Mouse (Mus musculus) midbrain, embryonic 13.5 days (tissue): ENCODE measurements around the gene Cdkal1. TPM values are rescaled to one million over a fixed set of nuclear protein-coding genes. Genes with fewer than 3 reads are reported as not detected.
A peak's percentile ranks its signal among the peaks of the same experiment; 100 is the strongest.

Experiments used
- ATAC-seq: fragments of 200-750 bp; cut with Nextera tagmentation; 2 replicates; pipeline ENCODE4 v1.8.0; 2017; ENCODE audit warnings: mild to moderate bottlenecking, moderate TSS enrichment, moderate library complexity
- H3K27ac ChIP-seq: fragments of 300-500 bp; sonication (generic); 2 replicates; pipeline ENCODE4 v1.5.1; 2015; ENCODE audit warnings: inconsistent platforms, mild to moderate bottlenecking, moderate library complexity
- H3K27me3 ChIP-seq: fragments of 300-500 bp; sonication (generic); 2 replicates; pipeline ENCODE4 v1.6.1; 2015; ENCODE audit warnings: mild to moderate bottlenecking, inconsistent platforms
- H3K36me3 ChIP-seq: fragments of 300-500 bp; sonication (generic); 2 replicates; pipeline ENCODE4 v1.6.1; 2015; ENCODE audit warnings: mild to moderate bottlenecking, inconsistent platforms
- H3K4me1 ChIP-seq: fragments of 300-500 bp; sonication (generic); replicated peaks from 2 replicates; pipeline ENCODE4 v1.6.1; 2015; ENCODE audit warnings: inconsistent platforms
- H3K4me2 ChIP-seq: fragments of 300-500 bp; sonication (generic); replicated peaks from 2 replicates; pipeline ENCODE4 v1.6.1; 2015; ENCODE audit warnings: moderate library complexity, mild to moderate bottlenecking, inconsistent platforms
- H3K4me3 ChIP-seq: fragments of 300-500 bp; sonication (generic); replicated peaks from 2 replicates; pipeline ENCODE4 v1.5.1; 2015; ENCODE audit warnings: mild to moderate bottlenecking, inconsistent platforms
- H3K9ac ChIP-seq: fragments of 300-500 bp; sonication (generic); replicated peaks from 2 replicates; pipeline ENCODE4 v1.6.1; 2015; ENCODE audit warnings: mild to moderate bottlenecking, inconsistent platforms
- H3K9me3 ChIP-seq: fragments of 300-500 bp; sonication (generic); 2 replicates; pipeline ENCODE4 v1.6.1; 2016; ENCODE audit warnings: mild to moderate bottlenecking, inconsistent platforms
- WGBS: fragments of 180-500 bp; shearing (Covaris S2); methylation state at CpG from one replicate; pipeline ENCODE4 v1.1.7; 2015; 5-methylcytosine and 5-hydroxymethylcytosine counted together
- polyA plus RNA-seq: library from polyadenylated mRNA; unstranded; fragments of >200 nt; fragmentation: Nextera tagmentation; extraction: Ambion mirVana; gene quantifications from 2 replicates; pipeline ENCODE4 v1.2.1, GENCODE M21; 2015

Cdkal1 gene
- polyA plus RNA-seq, 1 experiment from 2014 or later: 21.8 TPM

DNA sequence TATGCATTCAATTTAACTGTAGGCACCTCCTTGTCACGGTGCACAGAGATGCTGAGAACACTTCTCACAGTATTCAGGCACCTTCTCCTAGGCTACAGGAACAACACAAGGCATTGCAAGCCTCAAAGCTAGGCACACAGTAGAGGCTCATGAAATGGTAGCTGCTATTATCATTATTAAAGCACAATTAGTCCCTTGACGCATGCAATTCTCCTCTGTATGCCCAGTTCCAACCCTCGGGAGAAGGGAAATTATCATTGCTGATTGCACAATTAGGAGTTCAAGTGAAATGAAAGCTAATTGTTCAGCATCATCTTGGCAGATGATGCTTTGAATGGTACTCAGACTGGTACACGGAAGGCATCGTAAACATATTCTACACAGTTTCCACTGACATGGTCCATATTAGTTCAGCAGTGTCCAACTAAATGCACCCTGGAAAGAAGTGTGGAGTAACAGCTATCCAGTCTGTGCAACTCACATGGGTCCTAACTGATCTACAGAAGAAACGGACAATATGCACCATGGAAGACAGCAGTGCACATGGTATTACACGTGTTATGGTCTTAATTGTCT, 506.0 kb downstream of the Cdkal1 start:
- no peak overlapping the region for H3K27ac ChIP-seq
- H3K9me3 ChIP-seq: 0 out of 2 replicates have a peak, but pooled peaks cover 4% of the 10 kb centered on the region
- WGBS: 83% methylated on average over 7 of the region's 7 CpGs

DNA sequence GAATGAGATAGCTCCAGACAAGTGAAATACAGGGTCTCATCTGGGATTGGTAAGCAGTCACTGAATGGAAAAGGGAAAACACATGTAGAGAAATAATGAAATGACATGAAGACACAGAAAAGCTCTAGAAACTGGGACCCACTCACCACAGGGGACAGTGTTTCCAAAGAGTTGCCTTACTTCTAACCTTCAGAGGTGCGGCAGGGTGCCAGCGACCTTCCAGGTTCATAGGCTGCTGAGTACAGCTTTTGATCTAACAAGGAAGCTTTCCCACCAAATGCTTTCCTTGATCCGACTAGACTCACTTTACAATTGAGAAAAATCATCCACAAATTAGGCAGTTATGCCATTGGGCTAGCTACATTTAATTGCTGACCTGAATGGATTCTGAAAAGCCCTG, 507.1 kb downstream of the Cdkal1 start:
- 91% methylated on average over 3 of the region's 3 CpGs for whole genome bisulfite sequencing
- 0 out of 2 replicates have a peak, but pooled peaks cover 4% of the 10 kb centered on the region for H3K9me3 ChIP-seq
- ATAC-seq: no peak
- H3K27me3 ChIP-seq: no peaks in the 10 kb centered on the region
- H3K9ac ChIP-seq: no peak overlapping the region
- peaks cover 10% of the 10 kb centered on the region for H3K36me3 ChIP-seq
- no peak overlapping the region for H3K4me3 ChIP-seq
- no peak overlapping the region for H3K27ac ChIP-seq
- peaks cover 8% of the 10 kb centered on the region; the same call in 1 of the 2 replicates for H3K4me1 ChIP-seq
- H3K4me2 ChIP-seq: no peak overlapping the region

More for the DNA sequence above, 506.0 kb downstream of the Cdkal1 start:
- ATAC-seq: no peak
- H3K36me3 ChIP-seq: peaks cover 10% of the 10 kb centered on the region
- no peak overlapping the region for H3K9ac ChIP-seq
- peaks cover 8% of the 10 kb centered on the region; the same call in 1 of the 2 replicates for H3K4me1 ChIP-seq
- no peaks in the 10 kb centered on the region for H3K27me3 ChIP-seq
- no peak overlapping the region for H3K4me2 ChIP-seq
- no peak overlapping the region for H3K4me3 ChIP-seq

DNA sequence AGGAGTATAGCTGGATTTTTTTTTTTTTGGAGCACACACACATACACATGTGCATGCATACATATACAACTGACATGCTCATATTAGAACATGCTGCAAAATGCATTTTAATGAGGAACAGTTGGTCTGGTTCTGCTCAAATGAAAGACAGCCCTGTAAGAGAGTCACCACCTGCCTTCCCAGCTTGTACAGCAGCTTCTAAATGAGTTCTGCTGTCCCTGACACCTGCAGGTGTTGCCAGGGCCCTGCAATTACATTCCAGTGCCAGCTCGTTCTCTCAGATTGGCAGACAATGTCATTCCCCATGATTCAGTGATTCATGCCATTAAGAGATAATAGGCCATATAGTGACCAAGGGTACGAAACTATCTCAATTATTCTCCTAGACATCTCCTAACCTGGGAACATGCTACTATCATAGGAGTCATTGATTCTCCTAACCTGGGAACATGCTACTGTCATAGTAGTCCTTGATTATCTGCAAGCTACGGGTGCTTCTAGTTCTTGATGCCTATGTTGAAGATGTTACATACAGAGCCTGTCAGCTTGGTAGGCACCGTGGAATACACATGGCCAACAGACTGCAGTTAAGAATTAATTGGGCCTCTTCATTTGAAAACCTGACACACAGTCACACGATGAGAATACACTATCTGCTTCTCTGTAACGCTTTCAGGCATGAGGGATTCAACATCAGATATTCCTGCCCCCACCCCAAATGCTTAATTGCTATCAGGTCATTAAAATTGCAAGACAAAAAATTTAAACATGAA, 522.6 kb downstream of the Cdkal1 start:
- H3K9me3 ChIP-seq: 0 out of 2 replicates have a peak, but pooled peaks cover 2% of the 10 kb centered on the region
- no peak overlapping the region for H3K4me2 ChIP-seq
- WGBS: 88% methylated on average over 6 of the region's 6 CpGs
- no peaks in the 10 kb centered on the region for H3K36me3 ChIP-seq
- no peak overlapping the region for H3K4me3 ChIP-seq
- H3K27ac ChIP-seq: 0 out of 2 replicates have a peak overlapping the region, but pooled peaks have one; percentile 9
- H3K4me1 ChIP-seq: no peaks in the 10 kb centered on the region
- H3K9ac ChIP-seq: no peak overlapping the region
- no peak for ATAC-seq
- no peaks in the 10 kb centered on the region for H3K27me3 ChIP-seq

DNA sequence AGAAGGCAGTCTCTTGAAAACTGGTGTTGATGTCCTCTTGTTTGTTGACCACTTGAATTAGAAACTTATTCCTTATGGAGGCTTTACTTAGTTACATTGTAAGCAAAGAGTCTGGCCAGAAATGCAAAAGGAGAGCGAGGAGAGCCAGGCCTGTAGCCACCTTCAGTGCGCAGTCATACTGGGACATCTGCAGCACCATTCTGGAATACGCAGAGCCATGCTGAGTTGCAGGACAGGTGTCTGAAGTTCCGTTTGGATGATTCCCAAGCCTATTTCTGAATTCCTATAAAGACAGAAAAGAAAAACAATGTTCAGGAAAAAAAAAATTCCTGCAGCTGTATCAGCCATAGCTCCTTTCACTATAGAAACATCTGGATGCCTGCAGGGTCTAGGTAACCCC, 529.5 kb downstream of the Cdkal1 start:
- no peaks in the 10 kb centered on the region for H3K9me3 ChIP-seq
- H3K4me2 ChIP-seq: no peak overlapping the region
- no peak for ATAC-seq
- peaks cover 6% of the 10 kb centered on the region; the same call in 1 of the 2 replicates for H3K4me1 ChIP-seq
- 88% methylated on average over 4 of the region's 4 CpGs for WGBS
- H3K4me3 ChIP-seq: no peak overlapping the region
- no peaks in the 10 kb centered on the region for H3K27me3 ChIP-seq
- no peak overlapping the region for H3K27ac ChIP-seq
- H3K36me3 ChIP-seq: no peaks in the 10 kb centered on the region
- H3K9ac ChIP-seq: no peak overlapping the region

DNA sequence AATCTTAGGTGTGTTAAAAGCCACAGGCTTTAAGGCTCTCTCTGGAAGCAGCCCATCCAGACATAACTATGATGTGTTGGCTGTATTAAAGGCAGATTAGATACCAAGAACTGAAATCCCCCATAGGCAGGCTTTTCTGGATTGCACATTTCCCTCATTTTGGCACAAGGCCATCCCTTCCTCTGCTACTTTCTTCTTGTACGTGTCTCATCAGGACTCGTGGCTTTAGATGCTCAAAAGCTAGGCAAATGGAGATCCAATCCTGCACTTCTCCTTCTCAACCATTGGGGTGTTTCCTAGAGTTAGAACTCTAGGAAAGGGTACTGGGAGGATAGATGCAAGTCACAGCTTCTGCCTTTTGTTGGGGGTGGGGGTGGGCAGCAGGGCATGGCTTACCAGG, 535.1 kb downstream of the Cdkal1 start:
- no peak overlapping the region for H3K9ac ChIP-seq
- H3K9me3 ChIP-seq: no peaks in the 10 kb centered on the region
- H3K4me1 ChIP-seq: 0 out of 2 replicates have a peak, but pooled peaks cover 3% of the 10 kb centered on the region
- no peak for ATAC-seq
- no peaks in the 10 kb centered on the region for H3K27me3 ChIP-seq
- WGBS: 59% methylated on average over 2 of the region's 2 CpGs
- H3K4me2 ChIP-seq: no peak overlapping the region
- H3K27ac ChIP-seq: no peak overlapping the region
- no peak overlapping the region for H3K4me3 ChIP-seq
- H3K36me3 ChIP-seq: no peaks in the 10 kb centered on the region

DNA sequence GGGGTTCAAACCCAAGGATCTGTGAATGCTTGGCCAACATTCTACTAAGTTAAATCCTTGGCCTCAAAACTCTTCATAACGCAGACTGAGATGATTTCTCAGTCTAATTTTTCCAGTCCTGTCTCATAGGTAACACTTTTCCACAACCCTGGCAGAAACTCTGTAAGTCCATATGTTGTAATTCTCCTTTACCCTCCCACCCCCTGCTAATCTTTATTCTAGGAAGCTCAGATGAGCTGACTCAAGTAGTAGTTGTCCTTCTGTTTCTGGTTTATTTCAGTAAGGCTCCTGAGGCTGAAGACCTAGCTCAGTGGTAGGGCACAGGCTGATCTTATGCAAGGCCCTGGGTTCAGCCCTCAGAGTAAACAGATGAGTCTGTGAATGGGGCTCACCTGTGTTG, 537.8 kb downstream of the Cdkal1 start:
- peaks cover 9% of the 10 kb centered on the region; the same call in 1 of the 2 replicates for H3K4me1 ChIP-seq
- no peaks in the 10 kb centered on the region for H3K9me3 ChIP-seq
- H3K9ac ChIP-seq: no peak overlapping the region
- H3K4me2 ChIP-seq: no peak overlapping the region
- H3K27ac ChIP-seq: no peak overlapping the region
- H3K27me3 ChIP-seq: no peaks in the 10 kb centered on the region
- WGBS: 89% methylated on average over 1 of the region's 1 CpGs
- H3K4me3 ChIP-seq: no peak overlapping the region
- no peak for ATAC-seq
- no peaks in the 10 kb centered on the region for H3K36me3 ChIP-seq

DNA sequence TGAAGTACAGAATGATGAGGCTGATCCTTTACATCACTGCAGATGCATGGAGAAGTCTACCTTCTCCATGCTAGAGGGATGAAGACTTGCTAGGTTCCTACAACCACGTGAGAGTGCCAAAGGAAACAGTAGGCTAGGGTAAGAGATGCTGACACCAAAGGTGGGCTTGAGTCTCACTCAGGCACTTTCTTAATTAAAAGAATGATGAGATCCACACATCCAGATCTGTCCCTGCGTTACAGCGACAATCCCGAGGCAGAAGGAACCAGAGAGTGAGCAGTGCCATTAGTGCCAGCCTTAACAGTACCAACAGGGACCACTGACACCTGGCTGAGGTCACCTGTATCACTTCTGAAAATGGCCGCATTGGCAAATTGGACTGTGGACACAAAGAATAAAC, 539.2 kb downstream of the Cdkal1 start:
- no peak overlapping the region for H3K4me2 ChIP-seq
- H3K4me3 ChIP-seq: no peak overlapping the region
- H3K36me3 ChIP-seq: no peaks in the 10 kb centered on the region
- no peak for ATAC-seq
- WGBS: 95% methylated on average over 5 of the region's 5 CpGs
- no peak overlapping the region for H3K27ac ChIP-seq
- no peaks in the 10 kb centered on the region for H3K27me3 ChIP-seq
- no peak overlapping the region for H3K9ac ChIP-seq
- no peaks in the 10 kb centered on the region for H3K9me3 ChIP-seq
- H3K4me1 ChIP-seq: peaks cover 15% of the 10 kb centered on the region

DNA sequence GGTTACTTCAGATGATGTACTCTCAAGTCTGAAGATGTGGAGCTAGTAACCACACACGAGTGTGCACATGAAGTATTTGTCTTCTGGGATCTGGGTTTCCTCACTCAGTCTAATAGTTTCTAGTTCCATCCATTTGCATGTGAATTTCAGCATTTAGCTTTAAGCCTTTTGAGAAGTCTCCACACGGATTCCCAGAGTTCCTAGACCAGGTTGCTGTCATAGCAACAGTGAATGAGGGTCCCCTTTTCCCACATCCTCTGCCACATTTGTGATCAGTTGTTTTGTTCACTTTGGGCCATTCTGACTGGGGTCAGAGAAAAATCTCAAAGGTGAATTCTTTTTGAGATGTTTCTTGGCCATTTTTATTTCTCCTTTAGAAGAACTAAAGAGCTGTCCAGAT, 543.4 kb downstream of the Cdkal1 start:
- no peak overlapping the region for H3K4me3 ChIP-seq
- H3K27me3 ChIP-seq: no peaks in the 10 kb centered on the region
- WGBS: 9% methylated on average over 2 of the region's 2 CpGs
- no peak overlapping the region for H3K9ac ChIP-seq
- 0 out of 2 replicates have a peak, but pooled peaks have one; percentile 24 for ATAC-seq
- no peak overlapping the region for H3K27ac ChIP-seq
- H3K36me3 ChIP-seq: no peaks in the 10 kb centered on the region
- H3K4me2 ChIP-seq: no peak overlapping the region
- H3K4me1 ChIP-seq: peaks cover 27% of the 10 kb centered on the region
- H3K9me3 ChIP-seq: no peaks in the 10 kb centered on the region

DNA sequence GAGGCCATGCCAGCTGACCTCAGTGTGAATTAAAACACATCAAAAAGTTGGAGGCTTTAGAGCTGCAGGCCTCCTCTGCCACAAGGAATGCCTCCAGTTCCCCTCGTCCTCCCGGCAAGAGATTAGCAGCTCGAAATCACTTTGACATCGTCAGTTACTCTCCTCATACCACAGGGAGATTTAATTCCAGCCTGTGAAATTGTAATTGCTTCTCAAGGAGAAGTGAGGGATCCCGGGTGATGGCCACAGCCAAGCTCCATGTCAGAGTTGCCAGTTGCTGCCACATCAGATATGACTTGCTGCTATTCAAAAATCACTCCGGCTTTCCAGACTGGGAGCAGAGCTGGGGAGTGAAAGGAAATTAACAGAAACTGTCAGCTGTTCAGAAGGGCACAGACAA, 548.1 kb downstream of the Cdkal1 start:
- H3K27ac ChIP-seq: peak overlapping the region; percentile 41; the same call in 1 of the 2 replicates
- no peak overlapping the region for H3K9ac ChIP-seq
- no peaks in the 10 kb centered on the region for H3K9me3 ChIP-seq
- H3K4me3 ChIP-seq: no peak overlapping the region
- H3K4me1 ChIP-seq: peaks cover 21% of the 10 kb centered on the region
- H3K27me3 ChIP-seq: no peaks in the 10 kb centered on the region
- WGBS: 12% methylated on average over 6 of the region's 6 CpGs
- ATAC-seq: peak; percentile 51; the same call in 1 of the 2 replicates
- no peak overlapping the region for H3K4me2 ChIP-seq
- H3K36me3 ChIP-seq: no peaks in the 10 kb centered on the region

DNA sequence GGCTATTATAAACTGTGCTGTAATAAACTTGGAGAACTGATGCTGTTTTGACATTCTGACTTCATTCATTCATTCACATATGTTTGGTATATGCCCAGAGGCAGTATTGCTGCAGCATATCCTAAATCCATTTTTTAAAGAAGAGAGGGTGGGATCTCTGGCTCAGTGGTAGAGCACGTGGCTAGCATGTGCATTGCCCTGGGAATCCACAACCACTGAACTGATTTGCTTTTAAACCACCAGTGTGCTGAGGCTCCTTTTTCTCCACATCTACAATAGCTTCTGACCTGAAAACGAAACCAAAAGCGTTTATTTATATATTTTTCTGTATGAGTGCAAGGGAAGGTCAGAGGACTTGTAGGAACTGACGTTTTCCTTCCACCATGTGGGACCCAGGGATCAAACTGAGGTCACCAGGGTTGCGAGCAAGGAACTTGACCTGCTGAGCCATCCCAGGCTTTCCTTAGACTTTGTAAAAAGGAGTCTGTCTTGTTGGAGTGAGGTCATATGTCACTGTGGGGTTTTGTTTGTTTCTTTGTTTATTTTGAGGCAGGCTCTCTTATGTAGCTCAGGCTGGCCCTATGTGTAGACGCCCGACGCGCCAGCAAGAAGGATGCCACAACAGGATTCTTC, 562.8 kb downstream of the Cdkal1 start:
- ATAC-seq: no peak
- Histone ChIP-seq H3K9ac (no peak overlapping the region), H3K4me2 (no peak overlapping the region), H3K27ac (no peak overlapping the region), H3K9me3 (no peaks in the 10 kb centered on the region), H3K4me1 (no peaks in the 10 kb centered on the region), H3K4me3 (no peak overlapping the region), H3K27me3 (no peaks in the 10 kb centered on the region), H3K36me3 (no peaks in the 10 kb centered on the region)
- WGBS: 87% methylated on average over 9 of the region's 9 CpGs

DNA sequence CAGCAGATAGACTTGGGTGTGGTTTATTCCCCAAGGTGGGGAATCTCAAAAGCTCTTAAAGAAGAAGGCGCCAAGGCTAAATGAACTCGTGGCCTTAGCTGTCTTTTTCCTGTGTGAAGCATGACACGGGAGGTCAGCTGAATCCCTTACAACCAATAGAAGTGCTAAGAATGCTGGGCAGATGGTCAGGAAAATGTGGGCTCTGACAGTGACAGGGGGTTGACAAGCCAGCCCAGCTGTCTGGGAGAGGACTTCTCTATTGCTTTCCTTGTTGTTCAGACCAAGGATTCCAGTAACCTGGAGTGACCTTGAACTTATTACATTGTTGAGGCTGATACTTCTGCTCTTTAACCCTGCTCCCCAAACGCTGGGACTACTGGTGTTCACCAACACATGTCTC, 564.9 kb downstream of the Cdkal1 start:
- Histone ChIP-seq H3K4me1 (no peaks in the 10 kb centered on the region), H3K9ac (no peak overlapping the region), H3K4me2 (no peak overlapping the region), H3K9me3 (no peaks in the 10 kb centered on the region), H3K36me3 (no peaks in the 10 kb centered on the region), H3K27ac (no peak overlapping the region), H3K4me3 (no peak overlapping the region), H3K27me3 (no peaks in the 10 kb centered on the region)
- WGBS: 69% methylated on average over 4 of the region's 4 CpGs
- ATAC-seq: no peak

DNA sequence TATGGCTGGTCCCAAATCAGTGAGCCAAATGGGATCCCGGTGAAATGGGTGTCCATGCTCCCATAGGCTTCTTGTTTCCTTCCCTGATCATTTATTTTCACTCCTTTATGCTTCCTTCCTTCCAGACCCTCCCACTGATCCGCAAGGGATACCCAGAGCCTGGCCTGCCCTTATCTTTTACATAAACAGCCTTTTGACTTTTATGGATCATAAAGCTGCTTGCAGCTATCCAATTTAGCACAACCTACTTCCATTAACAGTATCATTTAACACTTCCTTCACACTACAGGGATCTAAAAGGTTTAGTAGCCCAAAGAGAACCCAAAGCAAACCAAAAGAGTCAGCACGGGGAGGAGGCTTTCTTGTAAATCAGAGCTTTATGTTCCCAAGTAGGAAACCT, 570.4 kb downstream of the Cdkal1 start:
- H3K27me3 ChIP-seq: no peaks in the 10 kb centered on the region
- no peak overlapping the region for H3K4me3 ChIP-seq
- H3K4me2 ChIP-seq: no peak overlapping the region
- no peak overlapping the region for H3K27ac ChIP-seq
- no peaks in the 10 kb centered on the region for H3K9me3 ChIP-seq
- whole genome bisulfite sequencing: 77% methylated on average over 3 of the region's 3 CpGs
- no peak for ATAC-seq
- no peaks in the 10 kb centered on the region for H3K4me1 ChIP-seq
- no peak overlapping the region for H3K9ac ChIP-seq
- H3K36me3 ChIP-seq: no peaks in the 10 kb centered on the region
